Mouse (Mus musculus) spleen, postnatal 4 days (tissue): ENCODE results near the gene Msmo1.

Experiments used
- DNase-seq, 2 experiments: peaks; one replicate each; pipeline ENCODE4 v3.0.0; 2022; ENCODE audit warnings: low spot score in 2 of 2

Msmo1 gene

DNA sequence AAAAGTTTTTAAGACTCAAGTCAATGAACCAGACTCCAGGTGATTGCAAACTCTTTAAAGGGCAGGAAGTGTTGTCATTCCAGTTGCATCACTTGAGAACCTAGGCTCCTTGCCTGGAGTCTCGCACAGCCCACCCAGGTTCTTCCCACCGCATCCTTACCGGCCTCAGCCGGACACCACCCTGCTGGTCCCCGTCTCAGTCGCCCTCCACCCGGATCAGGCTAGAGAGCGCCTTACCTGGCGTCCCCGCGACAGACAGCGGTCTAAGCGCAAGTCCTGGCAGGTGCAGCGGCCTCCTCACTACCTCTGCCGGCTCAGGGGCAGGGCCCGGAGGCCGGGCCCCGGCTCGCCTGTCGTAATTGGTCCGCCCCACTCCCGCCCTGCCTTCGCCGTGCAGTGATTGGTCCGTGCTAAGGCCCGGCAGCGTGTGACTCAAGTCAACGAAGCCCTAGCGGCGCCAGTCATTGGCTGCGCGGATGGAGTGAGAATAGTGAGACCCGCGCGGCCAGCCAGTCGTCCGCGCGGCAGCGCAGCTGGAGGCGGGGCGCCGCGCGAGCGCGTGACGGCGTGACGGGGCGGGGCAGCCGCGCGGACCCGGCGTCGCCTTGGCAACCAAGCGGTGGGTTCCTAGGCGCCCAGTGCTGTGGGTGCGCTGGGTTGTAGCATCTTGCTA, at the start of gene Msmo1:
TSS of gene Msmo1 (minus strand) at position 522 of the 673 bp plus-strand sequence.
- peak; percentile 93 to 95 for DNase-seq

GRCm38 (mm10) chr8:64781947-64782346, 48.4 kb upstream of the Msmo1 start:
- DNase-seq = no peak

DNA sequence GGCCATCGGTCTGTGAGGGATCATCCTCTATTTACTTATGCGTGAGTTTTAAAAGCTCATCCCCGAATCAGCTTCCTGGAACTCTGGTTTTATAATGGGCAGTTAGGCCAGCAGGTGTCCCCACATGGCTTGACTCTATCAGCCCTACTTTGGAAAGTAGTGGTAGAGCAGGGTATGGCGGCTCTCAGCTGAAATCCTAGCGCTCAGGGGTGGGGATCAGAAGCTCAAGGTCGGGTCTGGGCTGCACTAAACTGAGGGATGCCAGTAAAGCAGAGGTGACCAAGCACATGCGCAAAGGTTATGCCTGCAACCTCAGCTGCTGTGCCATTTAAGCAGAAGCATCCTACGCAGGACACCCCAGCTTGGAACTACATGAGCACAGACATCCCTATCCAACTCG, 44.3 kb upstream of the Msmo1 start:
- no peak for DNase-seq

DNA sequence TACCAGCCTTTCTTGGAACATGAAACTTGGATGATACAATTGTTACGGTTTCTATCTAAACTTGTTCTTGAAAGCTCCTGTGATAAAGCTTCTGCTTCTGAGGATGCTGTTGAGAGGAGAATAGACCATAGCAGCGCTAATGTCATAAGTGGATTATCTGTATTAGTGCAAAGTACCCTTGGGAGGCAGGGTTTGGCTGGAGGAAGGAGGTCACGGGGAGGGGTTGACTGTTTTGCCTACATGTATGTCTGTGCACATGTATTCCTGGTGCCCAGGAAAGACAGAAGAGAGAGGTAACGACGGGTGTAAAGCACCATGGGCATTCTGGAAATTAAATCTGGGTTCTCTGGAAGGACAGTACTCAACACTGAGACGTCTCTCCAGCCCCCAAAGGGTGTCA, 40.5 kb upstream of the Msmo1 start:
- DNase-seq = no peak

DNA sequence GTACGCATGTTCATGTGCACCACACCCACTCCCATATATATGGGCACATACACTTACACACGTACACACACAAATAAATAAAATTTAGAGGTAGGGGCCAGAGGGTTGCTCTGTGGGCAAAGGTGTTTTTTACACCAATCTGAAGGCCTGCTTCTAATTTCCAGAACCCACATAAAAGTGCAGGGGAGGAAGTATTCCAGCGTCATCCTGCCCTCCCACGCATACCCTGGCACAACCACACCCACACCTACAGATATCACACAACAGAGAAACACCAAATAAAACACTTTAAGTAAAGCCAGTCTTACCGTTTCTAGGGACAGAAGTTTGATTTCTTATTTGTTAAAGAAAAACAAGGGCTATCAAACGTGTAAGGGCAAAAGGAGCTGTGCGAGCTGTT, 37.2 kb upstream of the Msmo1 start:
- no peak for DNase-seq

DNA sequence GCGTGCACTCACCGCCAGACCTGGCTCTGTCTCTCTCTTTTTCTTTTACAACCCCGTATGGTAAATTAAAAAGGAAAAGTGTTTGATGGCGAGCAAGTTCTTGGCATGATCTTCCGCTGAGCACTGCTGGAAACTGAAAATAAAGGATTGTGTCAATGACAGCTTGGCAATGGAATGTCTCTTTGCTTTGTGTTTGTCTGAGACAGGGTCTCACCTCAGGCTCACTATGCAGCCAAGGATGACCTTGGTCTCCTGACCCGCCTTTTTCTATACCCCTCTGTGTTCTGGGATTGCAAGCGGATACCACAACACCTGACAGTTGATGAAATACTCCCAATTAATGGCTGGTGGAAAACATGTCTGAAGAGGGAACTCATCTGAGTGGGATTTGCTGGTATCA, 36.0 kb upstream of the Msmo1 start:
- DNase-seq = no peak

DNA sequence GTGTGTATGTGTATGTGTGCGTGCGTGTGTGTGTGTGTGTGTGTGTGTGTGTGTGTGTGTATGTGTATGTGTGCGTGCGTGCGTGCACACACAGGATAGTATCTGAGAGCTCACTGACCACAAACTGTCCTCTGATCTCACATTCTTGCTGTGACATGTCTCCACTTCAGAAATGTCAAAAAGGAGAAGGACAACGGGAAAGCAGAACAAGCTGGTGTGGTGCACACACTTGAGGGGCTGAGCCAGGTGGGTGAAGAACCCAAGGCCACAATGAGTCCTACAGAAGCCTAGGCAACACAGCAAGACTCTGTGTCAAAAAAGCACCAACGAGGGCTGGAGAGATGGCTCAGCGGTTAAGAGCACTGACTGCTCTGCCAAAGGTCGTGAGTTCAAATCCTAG, 35.1 kb upstream of the Msmo1 start:
- DNase-seq = no peak

GRCm38 (mm10) chr8:64767047-64767446, 33.5 kb upstream of the Msmo1 start:
- no peak for DNase-seq

GRCm38 (mm10) chr8:64764075-64764474, 30.5 kb upstream of the Msmo1 start:
- no peak for DNase-seq

GRCm38 (mm10) chr8:64762751-64763150, 29.2 kb upstream of the Msmo1 start:
- no peak for DNase-seq

GRCm38 (mm10) chr8:64761430-64761829, 27.8 kb upstream of the Msmo1 start:
- DNase-seq = no peak

- DNase-seq = no peak
Observed at GRCm38 (mm10) chr8:64757956-64758355, 24.4 kb upstream of the Msmo1 start.

- no peak for DNase-seq
Observed at GRCm38 (mm10) chr8:64746215-64747058, 12.8 kb upstream of the Msmo1 start.

DNA sequence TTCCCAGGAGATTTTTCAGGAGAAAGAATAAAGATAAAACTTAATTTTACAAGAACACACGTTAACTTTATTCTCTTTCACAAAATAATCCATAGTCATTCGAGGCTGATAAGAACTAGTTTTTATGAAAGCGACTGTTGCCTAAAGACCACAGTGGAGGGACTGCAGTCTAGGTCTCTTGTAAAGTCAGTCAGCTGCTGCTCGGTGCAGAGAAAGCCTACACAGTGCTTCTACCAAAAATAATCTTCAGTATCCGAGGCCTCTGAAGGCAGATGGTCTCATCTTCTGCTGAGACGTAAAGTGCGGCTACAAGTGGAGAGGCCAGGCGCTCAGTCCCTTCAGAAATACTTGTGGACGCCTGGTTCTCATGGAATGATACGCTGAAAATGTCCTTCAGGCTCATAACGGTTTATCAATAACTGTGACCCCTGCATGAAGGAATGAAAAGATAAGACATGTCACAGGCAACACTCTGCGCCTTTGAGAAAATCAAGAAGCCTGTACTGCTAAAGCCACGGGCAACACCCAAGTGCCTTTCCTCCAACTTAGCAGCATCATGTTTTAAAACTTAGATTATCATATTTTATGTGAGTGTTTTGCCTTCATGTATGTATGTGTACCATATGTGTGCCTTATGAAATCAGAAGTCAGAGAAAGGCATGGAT, 7.1 kb upstream of the Msmo1 start:
- DNase-seq = no peak

DNA sequence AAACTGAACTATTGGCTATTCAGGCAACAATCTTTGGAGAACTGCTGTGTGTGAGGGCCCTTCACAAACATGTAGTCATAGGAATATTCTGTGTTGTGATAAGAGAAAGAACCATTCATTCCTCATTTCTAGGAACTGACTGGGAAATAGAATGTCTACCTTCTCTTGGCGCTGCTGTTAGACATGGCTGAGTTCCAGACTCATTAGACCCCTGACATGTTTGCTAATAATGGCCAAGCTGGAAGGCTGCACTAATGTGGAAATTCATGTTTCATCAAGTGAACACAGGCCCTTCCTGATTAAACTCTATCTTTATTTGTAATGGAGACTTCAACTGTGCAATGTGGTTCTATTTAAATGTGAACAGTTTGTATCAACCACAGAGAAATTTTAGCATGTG, 5.3 kb upstream of the Msmo1 start:
- DNase-seq = no peak

GRCm38 (mm10) chr8:64736767-64737323, 3.3 kb upstream of the Msmo1 start:
- no peak for DNase-seq

DNA sequence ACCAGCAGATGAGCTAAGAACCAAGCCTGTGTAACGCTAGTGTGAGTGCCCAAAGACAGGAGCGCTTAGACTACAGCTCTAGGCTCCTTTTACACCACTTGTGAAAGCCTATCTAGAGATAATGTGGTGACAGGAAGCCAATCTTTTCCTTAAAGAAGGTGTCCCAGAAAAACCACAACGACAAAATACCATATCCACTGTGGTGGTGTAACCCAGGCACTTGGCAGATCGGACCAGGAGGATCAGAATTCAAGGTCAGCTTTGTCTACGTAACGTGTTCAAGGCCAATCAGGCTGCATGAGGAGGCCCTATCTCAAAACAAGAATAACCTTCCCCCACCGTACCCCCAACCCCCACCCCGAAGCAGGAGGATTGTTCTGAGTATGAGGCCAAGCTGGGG, 1.6 kb upstream of the Msmo1 start:
- no peak for DNase-seq

- DNase-seq = no peak
Observed at GRCm38 (mm10) chr8:64732596-64732995, 996 bp downstream of the Msmo1 start.

- no peak for DNase-seq
Observed at GRCm38 (mm10) chr8:64728156-64728555, 5.4 kb downstream of the Msmo1 start.

- no peak for DNase-seq
Observed at GRCm38 (mm10) chr8:64726190-64726695, 7.3 kb downstream of the Msmo1 start.

DNA sequence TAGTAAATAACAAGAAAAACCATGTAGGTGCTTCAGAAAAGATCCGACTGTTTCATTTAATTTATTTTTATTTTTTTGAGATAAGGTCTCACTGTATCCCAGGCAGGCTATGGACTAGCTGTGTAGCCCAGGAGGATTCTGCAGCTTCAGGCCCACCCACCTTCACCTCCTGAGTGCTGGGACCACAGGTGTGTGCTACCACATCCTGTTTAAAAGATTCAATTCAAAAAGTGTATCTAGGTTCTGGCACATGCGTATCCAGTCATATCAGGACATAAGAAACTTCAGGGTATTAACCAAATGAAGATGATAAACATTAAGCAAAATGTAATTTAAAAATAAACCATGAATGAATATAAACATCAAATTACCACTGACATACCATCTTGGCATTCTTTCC, 10.4 kb downstream of the Msmo1 start:
- DNase-seq = no peak

DNA sequence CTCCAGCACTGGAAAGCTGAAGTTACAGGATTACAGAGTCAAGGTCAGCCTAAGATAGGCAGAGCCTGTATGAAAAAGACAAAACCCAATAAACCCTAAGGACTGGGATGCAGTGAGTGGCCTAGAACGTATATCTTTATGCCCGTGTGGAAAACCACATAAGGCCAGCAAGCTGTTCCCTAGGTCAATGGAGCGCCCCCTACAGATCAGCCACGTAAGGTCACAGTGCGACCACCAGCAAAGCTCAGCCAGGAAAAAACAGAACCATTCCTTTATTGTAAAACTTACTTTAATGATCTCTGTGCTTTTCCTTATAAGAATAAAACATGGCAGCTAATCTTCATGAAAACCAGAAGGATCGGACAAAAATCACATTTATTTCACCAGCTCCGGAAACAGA, 15.7 kb downstream of the Msmo1 start:
- no peak for DNase-seq
